Mouse (Mus musculus) olfactory bulb, adult 2 months (tissue): ENCODE results near the gene Mxd4.

Experiments used
- CTCF ChIP-seq: fragments of 200-500 bp; IDR thresholded peaks from 2 replicates; pipeline ENCODE4 v1.5.1; 2012; ENCODE audit warnings: low read depth, mild to moderate bottlenecking, low read length, moderate library complexity; ENCODE audit not compliant: insufficient read depth
- POLR2A ChIP-seq: fragments of 200-500 bp; IDR thresholded peaks from 2 replicates; pipeline ENCODE4 v1.6.1; 2012; ENCODE audit warnings: mild to moderate bottlenecking, low read depth, low read length, moderate library complexity; ENCODE audit not compliant: insufficient read depth

DNA sequence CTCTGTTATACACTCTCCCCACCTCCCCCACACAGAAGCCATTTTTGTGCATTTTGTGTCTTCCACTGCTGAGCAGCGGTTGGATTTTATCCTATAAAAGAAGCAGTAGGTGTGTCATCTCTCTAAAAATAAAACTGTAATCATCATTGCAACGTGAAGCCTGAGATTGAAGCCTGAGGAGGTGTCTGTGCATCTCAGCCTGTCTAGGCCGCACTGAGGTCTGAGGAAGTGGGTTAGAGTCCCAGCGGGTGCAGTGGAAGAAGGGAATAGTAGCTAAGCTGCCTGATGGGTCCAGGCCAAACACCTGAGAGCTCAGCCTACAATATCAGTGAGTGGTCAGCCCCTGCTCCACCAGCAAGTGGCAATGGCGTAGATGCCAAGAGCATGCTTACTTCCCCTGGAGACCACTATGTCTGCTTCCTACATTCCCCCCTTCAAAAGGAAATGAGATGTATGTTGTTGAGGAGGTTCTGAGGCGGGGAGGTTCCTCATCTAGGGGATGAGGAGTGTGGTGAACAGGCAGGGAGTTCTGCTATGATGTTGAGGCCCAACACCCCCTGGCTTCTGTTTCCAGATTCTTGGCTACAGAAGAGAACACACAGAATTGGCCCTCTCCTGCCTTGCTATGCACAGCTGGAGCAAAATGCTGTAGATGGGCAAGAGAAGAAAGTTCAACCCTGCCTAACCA, 7.6 kb upstream of the Mxd4 start:
- TF ChIP-seq POLR2A (no peak), CTCF (no peak)
